Mouse (Mus musculus) CH12.LX (cell line): ENCODE measurements around the gene Eri3. TPM values are rescaled to one million over a fixed set of nuclear protein-coding genes. Genes with fewer than 3 reads are reported as not detected.

Source experiments
- DNase-seq: peaks from one replicate; pipeline ENCODE4 v3.0.0-alpha.2; 2013; ENCODE audit errors: extremely low read depth
- H3K27ac ChIP-seq: 2 replicates; pipeline ENCODE4 v1.5.1; 2012; ENCODE audit warnings: low read depth, mild to moderate bottlenecking, control low read depth, moderate library complexity; ENCODE audit not compliant: insufficient read depth
- H3K27me3 ChIP-seq: replicated peaks from 2 replicates; pipeline ENCODE3; 2012; ENCODE audit warnings: inconsistent platforms
- H3K36me3 ChIP-seq, 2 experiments: replicated peaks in 1 of 2; 2 replicates each; pipeline versions ENCODE3 to v1.6.1; 2012; ENCODE audit warnings: inconsistent platforms in 1 of 2, low read length in 1 of 2, mild to moderate bottlenecking in 1 of 2, mixed read lengths in 1 of 2, moderate library complexity in 1 of 2; ENCODE audit not compliant: control insufficient read depth in 1 of 2, insufficient read depth in 1 of 2
- H3K4me1 ChIP-seq, 2 experiments: 2 replicates each; pipeline ENCODE4 v1.6.1; 2012; ENCODE audit warnings: inconsistent platforms in 1 of 2, moderate library complexity in 1 of 2; ENCODE audit not compliant: insufficient read depth in 2 of 2, control insufficient read depth in 1 of 2
- H3K4me2 ChIP-seq: 2 replicates; pipeline ENCODE4 v1.6.1; 2012; ENCODE audit warnings: low read depth, mild to moderate bottlenecking, control low read depth; ENCODE audit not compliant: poor library complexity, insufficient read depth, severe bottlenecking
- H3K4me3 ChIP-seq, 3 experiments: fragments of 150-350 bp in 1 of 3; sonication (generic) in 1 of 3; replicated peaks in 1 of 3; 2 replicates each; pipeline versions ENCODE3 to v1.5.1; 2011 to 2012; ENCODE audit warnings: low read depth in 2 of 3, low read length in 2 of 3, mild to moderate bottlenecking in 2 of 3, moderate library complexity in 2 of 3, control low read depth in 1 of 3, improper control_type of control experiment in 1 of 3, inconsistent platforms in 1 of 3, mixed read lengths in 1 of 3; ENCODE audit not compliant: poor library complexity in 1 of 3
- H3K79me2 ChIP-seq: replicated peaks from 2 replicates; pipeline ENCODE4 v1.6.1; 2012; ENCODE audit warnings: mild to moderate bottlenecking, moderate library complexity; ENCODE audit not compliant: control insufficient read depth, poor library complexity, insufficient read depth, severe bottlenecking; ENCODE audit errors: extremely low read depth
- H3K9ac ChIP-seq: 2 replicates; pipeline ENCODE4 v1.6.1; 2012; ENCODE audit warnings: low read depth, mild to moderate bottlenecking, control low read depth, moderate library complexity; ENCODE audit not compliant: insufficient read depth
- H3K9me3 ChIP-seq: replicated peaks from 2 replicates; pipeline ENCODE3; 2012; ENCODE audit warnings: low read length, inconsistent platforms, mixed read lengths
- BHLHE40 ChIP-seq: IDR thresholded peaks from 2 replicates; pipeline ENCODE4 v1.6.1; 2011; ENCODE audit warnings: mild to moderate bottlenecking, low read depth, low read length, improper control_type of control experiment
- CHD1 ChIP-seq: IDR thresholded peaks from 2 replicates; pipeline ENCODE4 v1.6.1; 2012; ENCODE audit warnings: low read depth, low read length, improper control_type of control experiment, inconsistent platforms
- CTCF ChIP-seq, 2 experiments: IDR thresholded peaks in 1 of 2; conservative IDR thresholded peaks in 1 of 2; 2 replicates each; pipeline ENCODE4 v1.5.1; 2011 to 2012; ENCODE audit warnings: low read depth in 2 of 2, low read length in 2 of 2, improper control_type of control experiment in 1 of 2, inconsistent platforms in 1 of 2, mild to moderate bottlenecking in 1 of 2, moderate library complexity in 1 of 2
- EP300 ChIP-seq: IDR thresholded peaks from 2 replicates; pipeline ENCODE4 v1.6.1; 2011; ENCODE audit warnings: low read length, improper control_type of control experiment
- GABPA ChIP-seq: IDR thresholded peaks from 2 replicates; pipeline ENCODE4 v1.6.1; 2012; ENCODE audit warnings: low read depth, low read length, improper control_type of control experiment, inconsistent platforms; ENCODE audit not compliant: insufficient replicate concordance
- HCFC1 ChIP-seq: IDR thresholded peaks from 2 replicates; pipeline ENCODE4 v1.6.1; 2012; ENCODE audit warnings: low read depth, mild to moderate bottlenecking, inconsistent platforms, low read length, improper control_type of control experiment
- KAT2A ChIP-seq: IDR thresholded peaks from 2 replicates; pipeline ENCODE4 v1.6.1; 2012; ENCODE audit warnings: low read length, improper control_type of control experiment, inconsistent platforms; ENCODE audit not compliant: insufficient replicate concordance
- MAX ChIP-seq: IDR thresholded peaks from 2 replicates; pipeline ENCODE4 v1.6.1; 2011; ENCODE audit warnings: low read length, improper control_type of control experiment
- MAZ ChIP-seq: IDR thresholded peaks from 2 replicates; pipeline ENCODE4 v1.6.1; 2012; ENCODE audit warnings: low read depth, mild to moderate bottlenecking, inconsistent platforms, low read length, improper control_type of control experiment, moderate library complexity
- MEF2A ChIP-seq: IDR thresholded peaks from 2 replicates; pipeline ENCODE4 v1.6.1; 2014; ENCODE audit warnings: low read depth, mild to moderate bottlenecking, inconsistent platforms, low read length, improper control_type of control experiment, borderline replicate concordance
- NELFE ChIP-seq: IDR thresholded peaks from 2 replicates; pipeline ENCODE4 v1.6.1; 2011; ENCODE audit warnings: low read depth, low read length, improper control_type of control experiment
- NRF1 ChIP-seq: IDR thresholded peaks from 2 replicates; pipeline ENCODE4 v1.6.1; 2014; ENCODE audit warnings: low read depth, mild to moderate bottlenecking, inconsistent platforms, low read length, improper control_type of control experiment, moderate library complexity
- POLR2A ChIP-seq: IDR thresholded peaks from 2 replicates; pipeline ENCODE4 v1.6.1; 2011; ENCODE audit warnings: low read depth, mild to moderate bottlenecking, improper control_type of control experiment, low read length
- RAD21 ChIP-seq: IDR thresholded peaks from 2 replicates; pipeline ENCODE4 v1.6.1; 2011; ENCODE audit warnings: low read depth, mild to moderate bottlenecking, low read length, improper control_type of control experiment, moderate library complexity
- SIN3A ChIP-seq: IDR thresholded peaks from 2 replicates; pipeline ENCODE4 v1.6.1; 2012; ENCODE audit warnings: low read length, improper control_type of control experiment, inconsistent platforms
- SMC3 ChIP-seq: IDR thresholded peaks from 2 replicates; pipeline ENCODE4 v1.6.1; 2011; ENCODE audit warnings: low read depth, low read length, improper control_type of control experiment
- TBP ChIP-seq: conservative IDR thresholded peaks from 2 replicates; pipeline ENCODE4 v1.6.1; 2011; ENCODE audit warnings: low read depth, low read length, improper control_type of control experiment
- TCF12 ChIP-seq: IDR thresholded peaks from 2 replicates; pipeline ENCODE4 v1.6.1; 2014; ENCODE audit warnings: low read depth, mild to moderate bottlenecking, inconsistent platforms, low read length, improper control_type of control experiment
- USF1 ChIP-seq: IDR thresholded peaks from 2 replicates; pipeline ENCODE4 v1.6.1; 2014; ENCODE audit warnings: low read depth, mild to moderate bottlenecking, inconsistent platforms, low read length, improper control_type of control experiment
- USF2 ChIP-seq: conservative IDR thresholded peaks from 2 replicates; pipeline ENCODE4 v1.6.1; 2011; ENCODE audit warnings: low read depth, low read length, improper control_type of control experiment
- ZMIZ1 ChIP-seq: IDR thresholded peaks from 2 replicates; pipeline ENCODE4 v1.6.1; 2012; ENCODE audit warnings: low read depth, mild to moderate bottlenecking, inconsistent platforms, low read length, improper control_type of control experiment
- dilution Hi-C: fragments of 300-500 bp; cut with MboI; formaldehyde crosslinking; loops from 2 replicates; pipeline ENCODE4 v1.14.3; 2020; ENCODE audit warnings: low sequenced_read_pairs; ENCODE audit not compliant: extremely low pct_unique_long_range_greater_than_20kb, extremely low pct_ligation_motif_present
- in situ Hi-C: fragments of 300-500 bp; cut with MboI; formaldehyde crosslinking; loops from 3 replicates; pipeline ENCODE4 v1.14.3; 2019; ENCODE audit warnings: low sequenced_read_pairs, low pct_ligation_motif_present, low pct_unique_long_range_greater_than_20kb, mixed read lengths
- polyA plus RNA-seq: library from polyadenylated mRNA; unstranded; fragments of >175 nt; gene quantifications from 2 replicates; pipeline ENCODE4 v1.2.1, GENCODE M21; 2012; ENCODE audit warnings: low read depth; ENCODE audit not compliant: insufficient read length
- total RNA-seq, 2 experiments: library from RNA; depleted of rRNA; stranded (reverse); fragments of 300-350 nt in 1 of 2; fragments of >200 nt in 1 of 2; gene quantifications; 2 replicates each; pipeline ENCODE4 v1.2.3; 2012 to 2014

Gene Eri3
- total and polyA plus RNA-seq, 3 experiments: 31.2 to 38.0 (median 31.9) TPM

GRCm38 (mm10) chr4:117563967-117564366 lies 13.8 kb downstream of the Eri3 start:
- Histone ChIP-seq H3K27me3 (no peaks in the 10 kb centered on the region), H3K27ac (no peak overlapping the region), H3K4me1 (peaks cover 2 to 11% of the 10 kb centered on the region in 2 experiments; a peak in 2 of 4 replicates), H3K4me3 (no peak overlapping the region), H3K4me2 (no peak overlapping the region), H3K9me3 (no peaks in the 10 kb centered on the region), H3K36me3 (peaks cover 23 to 72% of the 10 kb centered on the region in 2 experiments), H3K79me2 (no peaks in the 10 kb centered on the region), H3K9ac (no peak overlapping the region)
- TF ChIP-seq NELFE (no peak), CHD1 (no peak), CTCF (conservative IDR thresholded peaks at IDR 0.05 in 1 of 2, IDR thresholded peaks at IDR 0.05 in 1 of 2; ENCODE audit: low read depth in 2 of 2, low read length in 2 of 2) (no peak), RAD21 (no peak), MAX (no peak), BHLHE40 (no peak), NRF1 (no peak), ZMIZ1 (no peak), POLR2A (no peak), TCF12 (no peak), GABPA (no peak), MEF2A (no peak)
- in situ Hi-C loops: no loop called here
- dilution Hi-C loops: no loop called here
- no peak for DNase-seq

- H3K4me1 ChIP-seq: peaks cover 1 to 4% of the 10 kb centered on the region in 2 experiments; a peak in 1 of 4 replicates
- DNase-seq: no peak
- no peak overlapping the region for H3K4me2 ChIP-seq
- H3K36me3 ChIP-seq: peaks cover 25 to 84% of the 10 kb centered on the region in 2 experiments
- H3K9me3 ChIP-seq: no peaks in the 10 kb centered on the region
- H3K27ac ChIP-seq: no peak overlapping the region
- no peak overlapping the region for H3K9ac ChIP-seq
- TF ChIP-seq SIN3A: no peak
- no peak for TF ChIP-seq USF1
- no peak for TF ChIP-seq EP300
- TF ChIP-seq TBP: no peak
- TF ChIP-seq KAT2A: no peak
- TF ChIP-seq SMC3: no peak
- TF ChIP-seq HCFC1: no peak
- no peak for TF ChIP-seq MAZ
- TF ChIP-seq USF2: no peak
- TF ChIP-seq ZMIZ1: no peak
- TF ChIP-seq, all 38 proteins: peak for 0
- H3K79me2 ChIP-seq: no peaks in the 10 kb centered on the region
- in situ Hi-C loops (no loop called here), dilution Hi-C loops (no loop called here)
- no peaks in the 10 kb centered on the region for H3K27me3 ChIP-seq
- H3K4me3 ChIP-seq: no peak overlapping the region
Observed at GRCm38 (mm10) chr4:117568846-117569245, 18.7 kb downstream of the Eri3 start.
